Mouse (Mus musculus): ENCODE data around the gene Arhgap15. TPM values are rescaled to one million over a fixed set of nuclear protein-coding genes. Genes with fewer than 3 reads are reported as not detected.

The Arhgap15 gene
- polyA plus RNA-seq, 1 experiment from 2014 or later, result 0.86 TPM

DNA sequence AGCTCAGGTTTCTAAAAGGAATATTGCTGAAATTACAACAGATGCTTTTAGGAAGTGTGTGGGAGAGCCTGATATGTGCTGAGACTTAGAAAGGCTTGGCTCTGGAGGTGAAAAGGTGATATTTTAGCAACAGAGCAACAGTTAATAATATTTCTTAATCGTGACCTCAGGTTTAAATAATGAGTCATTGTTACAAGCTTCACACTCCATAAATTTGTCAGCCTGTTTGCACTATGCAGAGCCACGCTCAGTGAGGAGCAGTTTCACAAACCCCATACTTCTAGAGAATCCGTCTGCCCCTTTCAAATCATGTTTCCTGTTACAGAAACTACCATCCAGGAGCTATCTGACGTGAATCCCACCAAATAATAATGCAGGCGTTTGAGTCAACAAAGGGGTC is 213.8 kb downstream of the Arhgap15 start:
- WGBS, result 36% methylated on average over 5 of the region's 5 CpGs
- DNase-seq, result peak; percentile 17
- Histone ChIP-seq H3K4me3 (ENCODE audit: low read depth, low read length) (no peak overlapping the region), H3K4me2 (no peak overlapping the region), H3K27ac (ENCODE audit: low read depth) (no peak overlapping the region), H3K9ac (no peak overlapping the region), H3K9me3 (ENCODE audit: low read depth, low read length) (no peaks in the 10 kb centered on the region), H3K36me3 (ENCODE audit: insufficient read depth) (no peaks in the 10 kb centered on the region), H3K4me1 (ENCODE audit: insufficient read depth) (no peaks in the 10 kb centered on the region), H3K27me3 (ENCODE audit: insufficient read depth, low read length) (no peaks in the 10 kb centered on the region)
- ATAC-seq (ENCODE audit: insufficient read depth), result no peak
- no peak for TF ChIP-seq CTCF (IDR thresholded peaks at IDR 0.05; ENCODE audit: low read depth)

DNA sequence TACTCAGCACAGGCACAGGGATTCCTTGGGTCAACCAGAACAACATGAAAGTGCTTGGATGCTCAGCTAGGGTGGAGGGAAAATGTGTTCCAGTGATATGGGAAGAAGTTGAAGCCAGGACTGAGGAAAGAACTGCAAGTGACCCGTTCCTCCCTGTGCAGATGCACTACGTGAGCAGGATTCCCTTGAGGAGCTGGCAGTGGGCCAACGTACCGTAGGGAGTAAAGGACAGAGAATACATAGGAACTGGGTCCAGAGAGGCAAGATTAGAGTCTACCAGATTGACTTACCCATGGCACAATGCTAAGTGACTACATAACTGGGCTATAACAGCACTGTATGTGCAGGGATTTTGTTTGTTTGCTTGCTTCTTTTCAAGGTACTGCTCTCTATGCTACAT is 220.0 kb downstream of the Arhgap15 start:
- WGBS, result 36% methylated on average over 4 of the region's 4 CpGs
- H3K27ac ChIP-seq (ENCODE audit: low read depth), result no peak overlapping the region
- H3K36me3 ChIP-seq (ENCODE audit: insufficient read depth), result no peaks in the 10 kb centered on the region
- H3K4me1 ChIP-seq (ENCODE audit: insufficient read depth), result no peaks in the 10 kb centered on the region
- no peaks in the 10 kb centered on the region for H3K27me3 ChIP-seq (ENCODE audit: insufficient read depth, low read length)
- TF ChIP-seq CTCF (IDR thresholded peaks at IDR 0.05; ENCODE audit: low read depth), result no peak
- H3K9me3 ChIP-seq (ENCODE audit: low read depth, low read length), result no peaks in the 10 kb centered on the region
- no peak for ATAC-seq (ENCODE audit: insufficient read depth)
- peak; percentile 54 for DNase-seq
- H3K4me3 ChIP-seq (ENCODE audit: low read depth, low read length), result no peak overlapping the region
- H3K9ac ChIP-seq, result no peak overlapping the region
- H3K4me2 ChIP-seq, result no peak overlapping the region

DNA sequence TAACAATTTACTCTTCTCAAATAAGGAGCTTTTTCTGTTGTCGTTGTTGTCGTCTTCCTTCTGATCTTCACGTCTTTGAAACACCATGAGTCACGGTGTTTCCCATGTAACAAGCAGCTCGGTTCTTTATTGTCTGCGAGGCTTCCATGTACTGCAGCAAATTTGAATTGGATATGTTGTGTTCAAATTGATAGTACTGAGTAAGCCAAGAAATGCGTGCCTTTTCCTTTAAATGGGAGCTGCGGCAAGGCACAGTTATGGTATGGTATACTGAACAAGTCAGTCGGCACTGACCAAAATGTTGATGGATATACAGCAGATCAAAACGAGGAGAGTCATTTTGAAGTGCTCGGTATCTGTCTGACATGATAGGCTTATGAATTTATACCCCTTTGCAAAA is 229.1 kb downstream of the Arhgap15 start:
- H3K4me3 ChIP-seq (ENCODE audit: low read depth, low read length), result no peak overlapping the region
- WGBS, result 79% methylated on average over 11 of the region's 11 CpGs
- no peaks in the 10 kb centered on the region for H3K4me1 ChIP-seq (ENCODE audit: insufficient read depth)
- ATAC-seq (ENCODE audit: insufficient read depth) (no peak), DNase-seq (no peak)
- H3K27me3 ChIP-seq (ENCODE audit: insufficient read depth, low read length), result no peaks in the 10 kb centered on the region
- TF ChIP-seq CTCF (IDR thresholded peaks at IDR 0.05; ENCODE audit: low read depth), result no peak
- H3K9ac ChIP-seq, result no peak overlapping the region
- H3K9me3 ChIP-seq (ENCODE audit: low read depth, low read length), result no peaks in the 10 kb centered on the region
- no peak overlapping the region for H3K4me2 ChIP-seq
- no peak overlapping the region for H3K27ac ChIP-seq (ENCODE audit: low read depth)
- H3K36me3 ChIP-seq (ENCODE audit: insufficient read depth), result no peaks in the 10 kb centered on the region

DNA sequence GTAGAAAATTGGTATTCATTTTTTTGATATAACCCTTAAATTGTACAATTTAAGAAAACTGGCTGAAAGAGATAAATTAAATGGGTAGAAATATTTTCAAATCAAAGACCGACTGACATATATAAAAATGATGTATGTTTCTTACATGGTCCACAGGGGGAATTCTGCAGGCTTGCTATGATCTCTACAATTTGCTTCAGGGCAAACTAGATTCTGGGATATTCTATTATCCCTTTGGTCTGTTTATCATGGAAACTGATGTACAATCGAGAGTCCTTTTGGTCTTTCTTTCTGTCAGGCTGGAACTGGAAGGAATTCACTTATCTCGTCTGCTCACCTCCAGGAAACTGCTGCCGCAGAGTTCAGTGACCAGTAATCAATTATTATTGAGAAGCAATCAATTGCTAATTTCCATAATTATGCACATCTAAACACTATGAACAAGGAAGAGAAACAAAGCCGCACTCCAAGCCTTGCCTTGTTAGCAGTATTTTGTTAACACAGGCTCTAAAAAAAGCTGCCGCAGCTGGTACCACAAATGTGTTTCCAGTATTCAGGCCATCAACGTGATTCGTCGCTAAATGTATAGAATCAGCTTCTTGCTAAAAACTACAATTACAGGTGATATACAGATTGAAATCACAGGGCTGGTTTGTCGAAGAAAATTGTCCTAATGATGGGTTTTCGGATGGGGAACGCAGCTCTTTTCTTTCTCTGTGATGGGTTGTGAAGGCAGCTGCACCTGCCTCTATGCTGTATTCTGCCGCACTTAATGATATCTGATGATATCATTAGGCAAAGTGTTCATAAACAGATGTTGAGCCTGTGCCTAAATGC is 229.8 kb downstream of the Arhgap15 start:
- ATAC-seq (ENCODE audit: insufficient read depth) (no peak), DNase-seq (no peak)
- Histone ChIP-seq H3K9me3 (ENCODE audit: low read depth, low read length) (no peaks in the 10 kb centered on the region), H3K9ac (no peak overlapping the region), H3K27me3 (ENCODE audit: insufficient read depth, low read length) (no peaks in the 10 kb centered on the region), H3K4me1 (ENCODE audit: insufficient read depth) (no peaks in the 10 kb centered on the region), H3K4me3 (ENCODE audit: low read depth, low read length) (no peak overlapping the region), H3K36me3 (ENCODE audit: insufficient read depth) (no peaks in the 10 kb centered on the region), H3K4me2 (no peak overlapping the region), H3K27ac (ENCODE audit: low read depth) (no peak overlapping the region)
- 77% methylated on average over 13 of the region's 13 CpGs for WGBS
- no peak for TF ChIP-seq CTCF (IDR thresholded peaks at IDR 0.05; ENCODE audit: low read depth)

GRCm38 (mm10) chr2:43986066-43986465 is 237.4 kb downstream of the Arhgap15 start:
- no peak for DNase-seq
- ATAC-seq (ENCODE audit: insufficient read depth), result no peak
- no peak overlapping the region for H3K27ac ChIP-seq (ENCODE audit: low read depth)
- no peaks in the 10 kb centered on the region for H3K27me3 ChIP-seq (ENCODE audit: insufficient read depth, low read length)
- no peak overlapping the region for H3K4me3 ChIP-seq (ENCODE audit: low read depth, low read length)
- no peak overlapping the region for H3K4me2 ChIP-seq
- WGBS, result 74% methylated on average over 14 of the region's 14 CpGs
- TF ChIP-seq CTCF (IDR thresholded peaks at IDR 0.05; ENCODE audit: low read depth), result no peak
- H3K36me3 ChIP-seq (ENCODE audit: insufficient read depth), result no peaks in the 10 kb centered on the region
- no peak overlapping the region for H3K9ac ChIP-seq
- no peaks in the 10 kb centered on the region for H3K4me1 ChIP-seq (ENCODE audit: insufficient read depth)
- no peaks in the 10 kb centered on the region for H3K9me3 ChIP-seq (ENCODE audit: low read depth, low read length)

- 84% methylated on average over 3 of the region's 3 CpGs for WGBS
- TF ChIP-seq CTCF (IDR thresholded peaks at IDR 0.05; ENCODE audit: low read depth), result no peak
- no peak for DNase-seq
- H3K27ac ChIP-seq (ENCODE audit: low read depth), result no peak overlapping the region
- no peak for ATAC-seq (ENCODE audit: insufficient read depth)
- no peaks in the 10 kb centered on the region for H3K36me3 ChIP-seq (ENCODE audit: insufficient read depth)
- H3K27me3 ChIP-seq (ENCODE audit: insufficient read depth, low read length), result no peaks in the 10 kb centered on the region
- no peak overlapping the region for H3K9ac ChIP-seq
- H3K4me1 ChIP-seq (ENCODE audit: insufficient read depth), result no peaks in the 10 kb centered on the region
- H3K4me2 ChIP-seq, result no peak overlapping the region
- H3K4me3 ChIP-seq (ENCODE audit: low read depth, low read length), result no peak overlapping the region
- no peaks in the 10 kb centered on the region for H3K9me3 ChIP-seq (ENCODE audit: low read depth, low read length)
Measured at GRCm38 (mm10) chr2:43987919-43988318, 239.3 kb downstream of the Arhgap15 start.

- Histone ChIP-seq H3K4me1 (ENCODE audit: insufficient read depth) (no peaks in the 10 kb centered on the region), H3K27ac (ENCODE audit: low read depth) (no peak overlapping the region), H3K9ac (no peak overlapping the region), H3K4me2 (no peak overlapping the region), H3K36me3 (ENCODE audit: insufficient read depth) (no peaks in the 10 kb centered on the region), H3K9me3 (ENCODE audit: low read depth, low read length) (no peaks in the 10 kb centered on the region), H3K4me3 (ENCODE audit: low read depth, low read length) (no peak overlapping the region), H3K27me3 (ENCODE audit: insufficient read depth, low read length) (no peaks in the 10 kb centered on the region)
- no peak for TF ChIP-seq CTCF (IDR thresholded peaks at IDR 0.05; ENCODE audit: low read depth)
- ATAC-seq (ENCODE audit: insufficient read depth), result no peak
- no peak for DNase-seq
- WGBS, result 60% methylated on average over 5 of the region's 5 CpGs
Measured at GRCm38 (mm10) chr2:43989850-43990249, 241.2 kb downstream of the Arhgap15 start.
